Mouse (Mus musculus): Measurements from ENCODE around the gene Kantr. TPM values are rescaled to one million over a fixed set of nuclear protein-coding genes. Genes with fewer than 3 reads are reported as not detected.

Gene Kantr
- 14.3 and 17.6 TPM in 2 replicates for polyA plus RNA-seq (2015; fragmentation: Nextera tagmentation; extraction: Ambion mirVana)

- peak; percentile 99 for ATAC-seq (ENCODE audit: low FRiP score, low TSS enrichment)
- Histone ChIP-seq H3K4me2 (replicated peaks; ENCODE audit: low read depth, low read length) (peak within 1 kb of the TSS; percentile 60), H3K27ac (ENCODE audit: low read length) (peak within 1 kb of the TSS; percentile 53), H3K4me1 (ENCODE audit: insufficient read depth, low read length) (peaks cover 6% of the 10 kb centered on the region; the same call in 1 of the 2 replicates), H3K36me3 (ENCODE audit: insufficient read depth, low read length) (no peaks in the 10 kb centered on the region), H3K9me3 (ENCODE audit: low read length) (no peaks in the 10 kb centered on the region), H3K27me3 (ENCODE audit: insufficient read depth, low read length) (peaks cover 17% of the 10 kb centered on the region), H3K4me3 (ENCODE audit: low read length) (peak within 1 kb of the TSS; percentile 63), H3K9ac (replicated peaks; ENCODE audit: low read length) (peak within 1 kb of the TSS; percentile 73)
- WGBS, result 18% methylated on average over 29 of the region's 29 CpGs
Measured at GRCm38 (mm10) chrX:152326996-152327688, at the start of gene Kantr. Gene Kantr (minus strand): TSS chrX:152327495.

- 21% methylated on average over 22 of the region's 24 CpGs for WGBS
Measured at GRCm38 (mm10) chrX:152368397-152369273, 41.3 kb upstream of the Kantr start, which contains the start of gene Gpr173. Gene Gpr173 (minus strand): TSS chrX:152368704.

DNA sequence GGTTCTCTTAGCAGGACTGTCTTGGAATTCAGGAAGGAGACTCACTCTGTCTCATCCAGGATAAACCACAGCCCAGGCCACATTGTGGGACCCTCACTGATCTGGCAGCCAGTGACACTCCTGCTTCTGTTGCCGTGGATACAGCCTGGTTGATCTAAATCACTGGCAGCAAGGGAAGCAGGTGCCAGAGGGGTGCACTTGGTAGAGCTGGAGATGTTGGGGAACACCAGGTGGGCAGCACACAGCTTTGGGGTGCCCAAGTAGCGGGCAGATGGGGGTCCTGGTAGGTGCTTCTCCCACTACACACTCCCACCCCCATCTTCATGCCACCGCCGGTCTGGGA, 40.7 kb upstream of the Kantr start:
- ATAC-seq (ENCODE audit: low FRiP score, low TSS enrichment), result peak; percentile 8; the same call in 1 of the 2 replicates
- WGBS, result 20% methylated on average over 4 of the region's 4 CpGs
- peaks cover 29% of the 10 kb centered on the region; the same call in 1 of the 2 replicates for H3K27me3 ChIP-seq (ENCODE audit: insufficient read depth, low read length)

More at GRCm38 (mm10) chrX:152368397-152369273, 41.3 kb upstream of the Kantr start, which contains the start of gene Gpr173:
- H3K36me3 ChIP-seq (ENCODE audit: insufficient read depth, low read length), result no peaks in the 10 kb centered on the region
- H3K27me3 ChIP-seq (ENCODE audit: insufficient read depth, low read length), result peaks cover 31% of the 10 kb centered on the region; the same call in 1 of the 2 replicates
- H3K4me2 ChIP-seq (replicated peaks; ENCODE audit: low read depth, low read length), result peak within 1 kb of the TSS; percentile 55
- no peaks in the 10 kb centered on the region for H3K4me1 ChIP-seq (ENCODE audit: insufficient read depth, low read length)
- peak; percentile 98 for ATAC-seq (ENCODE audit: low FRiP score, low TSS enrichment)
- H3K27ac ChIP-seq (ENCODE audit: low read length), result peak within 1 kb of the TSS; percentile 43; the same call in 1 of the 2 replicates
- H3K4me3 ChIP-seq (ENCODE audit: low read length), result peak within 1 kb of the TSS; percentile 62
- H3K9ac ChIP-seq (replicated peaks; ENCODE audit: low read length), result peak within 1 kb of the TSS; percentile 69
- H3K9me3 ChIP-seq (ENCODE audit: low read length), result no peaks in the 10 kb centered on the region

DNA sequence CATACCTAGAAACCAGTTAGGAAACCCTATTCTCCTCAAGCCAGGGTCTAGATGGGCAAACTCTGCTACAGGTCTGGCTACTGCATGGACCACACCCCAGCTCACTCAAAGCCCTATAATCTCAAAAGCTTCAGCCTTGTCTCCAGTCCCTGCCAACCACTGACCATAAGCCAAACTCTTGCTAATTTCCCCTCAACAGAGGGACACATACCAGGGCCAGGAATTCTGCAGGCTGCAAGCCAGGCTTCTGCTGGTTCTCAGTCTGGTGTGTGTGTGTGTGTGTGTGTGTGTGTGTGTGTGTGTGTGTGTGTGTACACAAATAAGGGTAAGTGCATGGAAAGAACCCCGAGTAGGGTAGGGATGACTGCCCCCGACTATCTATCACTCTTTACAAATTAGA, 39.1 kb upstream of the Kantr start:
- no peaks in the 10 kb centered on the region for H3K36me3 ChIP-seq (ENCODE audit: insufficient read depth, low read length)
- no peak overlapping the region for H3K9ac ChIP-seq (replicated peaks; ENCODE audit: low read length)
- H3K4me3 ChIP-seq (ENCODE audit: low read length), result no peak overlapping the region
- H3K4me1 ChIP-seq (ENCODE audit: insufficient read depth, low read length), result no peaks in the 10 kb centered on the region
- no peaks in the 10 kb centered on the region for H3K9me3 ChIP-seq (ENCODE audit: low read length)
- no peak overlapping the region for H3K4me2 ChIP-seq (replicated peaks; ENCODE audit: low read depth, low read length)
- 71% methylated on average over 2 of the region's 2 CpGs for WGBS
- H3K27me3 ChIP-seq (ENCODE audit: insufficient read depth, low read length), result peaks cover 32% of the 10 kb centered on the region; the same call in 1 of the 2 replicates
- no peak for ATAC-seq (ENCODE audit: low FRiP score, low TSS enrichment)
- no peak overlapping the region for H3K27ac ChIP-seq (ENCODE audit: low read length)

More for the DNA sequence above, 40.7 kb upstream of the Kantr start:
- H3K9me3 ChIP-seq (ENCODE audit: low read length), result no peaks in the 10 kb centered on the region
- peak overlapping the region; percentile 62 for H3K4me3 ChIP-seq (ENCODE audit: low read length)
- peak overlapping the region; percentile 69 for H3K9ac ChIP-seq (replicated peaks; ENCODE audit: low read length)
- no peaks in the 10 kb centered on the region for H3K4me1 ChIP-seq (ENCODE audit: insufficient read depth, low read length)
- peak overlapping the region; percentile 55 for H3K4me2 ChIP-seq (replicated peaks; ENCODE audit: low read depth, low read length)
- H3K27ac ChIP-seq (ENCODE audit: low read length), result no peak overlapping the region
- H3K36me3 ChIP-seq (ENCODE audit: insufficient read depth, low read length), result no peaks in the 10 kb centered on the region

DNA sequence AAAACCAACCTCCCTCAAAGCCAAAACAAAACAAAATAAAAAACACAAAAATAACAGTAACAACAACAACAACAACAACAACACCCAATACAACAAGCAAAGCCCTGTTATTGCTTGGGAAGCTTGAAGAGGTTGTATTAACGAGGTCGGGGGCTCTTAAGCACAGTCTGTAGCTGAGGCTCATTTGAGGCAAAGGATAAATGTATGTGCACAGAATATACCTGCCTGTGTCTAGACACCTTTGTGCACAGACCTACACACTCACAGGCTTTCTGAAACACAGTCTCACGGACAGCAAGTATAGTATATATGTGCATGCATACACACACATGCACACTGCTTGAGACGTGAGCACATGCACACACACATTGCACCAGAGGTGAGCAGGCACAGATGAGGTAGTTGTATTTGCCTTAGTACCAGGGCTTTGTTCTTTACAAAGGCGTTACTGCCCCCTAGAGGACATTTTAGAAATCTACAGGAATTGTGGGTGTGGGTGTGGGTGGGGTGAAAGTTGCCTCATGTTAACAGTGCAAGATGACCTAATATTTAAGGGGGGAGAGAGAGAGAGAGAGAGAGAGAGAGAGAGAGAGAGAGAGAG, 25.4 kb upstream of the Kantr start:
- Histone ChIP-seq H3K4me2 (replicated peaks; ENCODE audit: low read depth, low read length) (no peak overlapping the region), H3K9ac (replicated peaks; ENCODE audit: low read length) (no peak overlapping the region), H3K4me1 (ENCODE audit: insufficient read depth, low read length) (no peaks in the 10 kb centered on the region), H3K27ac (ENCODE audit: low read length) (no peak overlapping the region), H3K36me3 (ENCODE audit: insufficient read depth, low read length) (no peaks in the 10 kb centered on the region), H3K27me3 (ENCODE audit: insufficient read depth, low read length) (peaks cover 2% of the 10 kb centered on the region; the same call in 1 of the 2 replicates), H3K4me3 (ENCODE audit: low read length) (no peak overlapping the region), H3K9me3 (ENCODE audit: low read length) (no peaks in the 10 kb centered on the region)
- 0 out of 2 replicates have a peak, but pooled peaks have one; percentile 70 for ATAC-seq (ENCODE audit: low FRiP score, low TSS enrichment)
- WGBS, result 29% methylated on average over 5 of the region's 5 CpGs

- Histone ChIP-seq H3K36me3 (ENCODE audit: insufficient read depth, low read length) (no peaks in the 10 kb centered on the region), H3K4me2 (replicated peaks; ENCODE audit: low read depth, low read length) (no peak overlapping the region), H3K27ac (ENCODE audit: low read length) (no peak overlapping the region), H3K4me3 (ENCODE audit: low read length) (no peak overlapping the region), H3K4me1 (ENCODE audit: insufficient read depth, low read length) (no peaks in the 10 kb centered on the region), H3K27me3 (ENCODE audit: insufficient read depth, low read length) (peaks cover 32% of the 10 kb centered on the region; the same call in 1 of the 2 replicates), H3K9ac (replicated peaks; ENCODE audit: low read length) (no peak overlapping the region), H3K9me3 (ENCODE audit: low read length) (no peaks in the 10 kb centered on the region)
- ATAC-seq (ENCODE audit: low FRiP score, low TSS enrichment), result no peak
- 97% methylated on average over 14 of the region's 14 CpGs for WGBS
Measured at GRCm38 (mm10) chrX:152347041-152347440, 19.7 kb upstream of the Kantr start.

GRCm38 (mm10) chrX:152346587-152346986, 19.3 kb upstream of the Kantr start:
- H3K9ac ChIP-seq (replicated peaks; ENCODE audit: low read length), result no peak overlapping the region
- 90% methylated on average over 15 of the region's 15 CpGs for WGBS
- no peaks in the 10 kb centered on the region for H3K36me3 ChIP-seq (ENCODE audit: insufficient read depth, low read length)
- no peak overlapping the region for H3K27ac ChIP-seq (ENCODE audit: low read length)
- H3K27me3 ChIP-seq (ENCODE audit: insufficient read depth, low read length), result peaks cover 36% of the 10 kb centered on the region; the same call in 1 of the 2 replicates
- H3K9me3 ChIP-seq (ENCODE audit: low read length), result no peaks in the 10 kb centered on the region
- no peak overlapping the region for H3K4me3 ChIP-seq (ENCODE audit: low read length)
- H3K4me2 ChIP-seq (replicated peaks; ENCODE audit: low read depth, low read length), result no peak overlapping the region
- no peak for ATAC-seq (ENCODE audit: low FRiP score, low TSS enrichment)
- H3K4me1 ChIP-seq (ENCODE audit: insufficient read depth, low read length), result no peaks in the 10 kb centered on the region

- H3K4me3 ChIP-seq (ENCODE audit: low read length), result peak overlapping the region; percentile 65
- no peak for ATAC-seq (ENCODE audit: low FRiP score, low TSS enrichment)
- H3K4me2 ChIP-seq (replicated peaks; ENCODE audit: low read depth, low read length), result peak overlapping the region; percentile 53
- H3K27ac ChIP-seq (ENCODE audit: low read length), result peak overlapping the region; percentile 88
- peaks cover 19% of the 10 kb centered on the region for H3K36me3 ChIP-seq (ENCODE audit: insufficient read depth, low read length)
- peak overlapping the region; percentile 44; the same call in 1 of the 2 replicates for H3K9ac ChIP-seq (replicated peaks; ENCODE audit: low read length)
- peaks cover 7% of the 10 kb centered on the region; the same call in 1 of the 2 replicates for H3K4me1 ChIP-seq (ENCODE audit: insufficient read depth, low read length)
- 36% methylated on average over 6 of the region's 6 CpGs for WGBS
- H3K9me3 ChIP-seq (ENCODE audit: low read length), result no peaks in the 10 kb centered on the region
- peaks cover 58% of the 10 kb centered on the region; the same call in 1 of the 2 replicates for H3K27me3 ChIP-seq (ENCODE audit: insufficient read depth, low read length)
Measured at GRCm38 (mm10) chrX:152342903-152343302, 15.6 kb upstream of the Kantr start.

DNA sequence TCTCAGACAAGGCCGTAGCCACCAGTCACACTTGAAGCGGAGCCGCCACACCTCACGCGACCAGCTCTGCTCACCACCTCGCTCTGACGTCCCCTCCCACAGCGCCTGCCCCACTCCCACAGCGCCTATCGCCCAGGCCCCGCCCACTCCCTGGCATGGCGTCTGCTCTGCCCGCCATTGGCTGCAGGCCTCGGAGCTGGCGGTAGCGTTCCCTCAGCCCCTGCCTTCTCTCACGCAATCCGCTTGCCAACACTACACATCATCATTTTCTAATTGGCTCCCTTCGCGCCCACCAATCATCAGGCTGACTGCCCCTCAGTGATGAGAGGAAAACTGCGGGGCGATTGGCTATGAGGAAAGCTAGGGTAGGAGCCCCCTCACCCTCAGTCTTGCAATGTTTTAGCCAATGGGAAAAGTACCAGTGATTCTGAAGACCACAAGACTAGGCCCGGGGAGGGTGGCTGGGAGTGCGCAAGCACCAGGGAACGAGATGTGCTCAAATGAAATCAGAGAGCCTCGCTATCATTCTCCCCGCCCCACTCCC, 15.1 kb upstream of the Kantr start, which contains the start of gene Tspyl2:
Tspyl2 (minus strand) TSS at position 68 of the 544 bp plus-strand sequence.
- H3K4me3 ChIP-seq (ENCODE audit: low read length), result peak within 1 kb of the TSS; percentile 65
- peak within 1 kb of the TSS; percentile 57 for H3K4me2 ChIP-seq (replicated peaks; ENCODE audit: low read depth, low read length)
- no peaks in the 10 kb centered on the region for H3K9me3 ChIP-seq (ENCODE audit: low read length)
- peaks cover 7% of the 10 kb centered on the region; the same call in 1 of the 2 replicates for H3K4me1 ChIP-seq (ENCODE audit: insufficient read depth, low read length)
- ATAC-seq (ENCODE audit: low FRiP score, low TSS enrichment), result peak; percentile 99
- H3K36me3 ChIP-seq (ENCODE audit: insufficient read depth, low read length), result peaks cover 20% of the 10 kb centered on the region
- H3K9ac ChIP-seq (replicated peaks; ENCODE audit: low read length), result peak within 1 kb of the TSS; percentile 81
- H3K27me3 ChIP-seq (ENCODE audit: insufficient read depth, low read length), result peaks cover 58% of the 10 kb centered on the region; the same call in 1 of the 2 replicates
- WGBS, result 10% methylated on average over 26 of the region's 27 CpGs
- H3K27ac ChIP-seq (ENCODE audit: low read length), result peak within 1 kb of the TSS; percentile 88

All from kidney, embryonic 16.5 days (tissue).